In genomic region chr8:45936986-45937385, GRCm38 (mm10) we compare ENCODE assay signal across 17 mouse cellular contexts. TPM values are rescaled to one million over a fixed set of nuclear protein-coding genes. Genes with fewer than 3 reads are reported as not detected.
"Had no signal": no experiment of that assay in that cellular context is flagged by ENCODE, and none has a peak within 500 bp of the region (broad histone marks: within the 10 kb centered on the region; RNA-seq: fewer than 3 reads in every experiment).

No protein-coding gene starts in this region.

- DNase-seq: left cerebral cortex, postnatal 4 days; liver; liver, embryonic 13.5 days; liver, postnatal 0 days; lung, adult 18-20 months; lung, adult 2 months; lung, embryonic 14.5 days; lung, postnatal 10 days; lung, postnatal 14 days; lung, postnatal 36 days; lung, postnatal 4 days; midbrain, embryonic 14.5 days had no signal

RNA-seq across cellular contexts. Expression of gene Ccdc110, which starts 2.6 kb away (rescaled TPM):
- total RNA-seq: liver, adult 2 months; megakaryocyte progenitor cell, adult 5-6 weeks; megakaryocyte, adult 5-6 weeks; megakaryocyte-erythroid progenitor cell, adult 5-6 weeks; monocyte, adult 5-6 weeks had no signal

RNA-seq across cellular contexts. Expression of gene Pdlim3, which starts 51.7 kb away (rescaled TPM):
- total RNA-seq: megakaryocyte progenitor cell, adult 5-6 weeks; megakaryocyte, adult 5-6 weeks; megakaryocyte-erythroid progenitor cell, adult 5-6 weeks; monocyte, adult 5-6 weeks had no signal
